Mouse (Mus musculus): ENCODE data around the gene Wdtc1.

The Wdtc1 gene

GRCm38 (mm10) chr4:133375812-133376577, 22.7 kb upstream of the Wdtc1 start:
- DNase-seq (ENCODE audit: low spot score), result no peak

- no peak for DNase-seq (ENCODE audit: low spot score)
Measured at GRCm38 (mm10) chr4:133374011-133374410, 20.7 kb upstream of the Wdtc1 start.

- DNase-seq (ENCODE audit: low spot score), result no peak
Measured at GRCm38 (mm10) chr4:133372278-133372665, 19.0 kb upstream of the Wdtc1 start.

- no peak for DNase-seq (ENCODE audit: low spot score)
Measured at GRCm38 (mm10) chr4:133371621-133372277, 18.5 kb upstream of the Wdtc1 start.

GRCm38 (mm10) chr4:133370298-133371274, 17.3 kb upstream of the Wdtc1 start:
- no peak for DNase-seq (ENCODE audit: low spot score)

- peak; percentile 90 for DNase-seq (ENCODE audit: low spot score)
Measured at GRCm38 (mm10) chr4:133369553-133370297, 16.4 kb upstream of the Wdtc1 start, which contains the start of gene Slc9a1. Gene Slc9a1, plus strand, starts transcription at chr4:133369706.

GRCm38 (mm10) chr4:133354641-133355040, 1.4 kb upstream of the Wdtc1 start:
- DNase-seq (ENCODE audit: low spot score), result no peak

GRCm38 (mm10) chr4:133352797-133353196, 484 bp downstream of the Wdtc1 start:
- DNase-seq (ENCODE audit: low spot score), result no peak

- no peak for DNase-seq (ENCODE audit: low spot score)
Measured at GRCm38 (mm10) chr4:133348051-133348775, 5.1 kb downstream of the Wdtc1 start.

GRCm38 (mm10) chr4:133347624-133348023, 5.7 kb downstream of the Wdtc1 start:
- no peak for DNase-seq (ENCODE audit: low spot score)

- no peak for DNase-seq (ENCODE audit: low spot score)
Measured at GRCm38 (mm10) chr4:133346577-133346976, 6.7 kb downstream of the Wdtc1 start.

GRCm38 (mm10) chr4:133345702-133346101, 7.6 kb downstream of the Wdtc1 start:
- no peak for DNase-seq (ENCODE audit: low spot score)

GRCm38 (mm10) chr4:133344112-133344511, 9.2 kb downstream of the Wdtc1 start:
- DNase-seq (ENCODE audit: low spot score), result peak; percentile 54

- DNase-seq (ENCODE audit: low spot score), result no peak
Measured at GRCm38 (mm10) chr4:133340217-133340616, 13.1 kb downstream of the Wdtc1 start.

- DNase-seq (ENCODE audit: low spot score), result peak; percentile 89
Measured at GRCm38 (mm10) chr4:133339148-133339749, 14.0 kb downstream of the Wdtc1 start.

GRCm38 (mm10) chr4:133338521-133339095, 14.7 kb downstream of the Wdtc1 start:
- DNase-seq (ENCODE audit: low spot score), result peak; percentile 37

- peak; percentile 51 for DNase-seq (ENCODE audit: low spot score)
Measured at GRCm38 (mm10) chr4:133337833-133338520, 15.3 kb downstream of the Wdtc1 start.

- no peak for DNase-seq (ENCODE audit: low spot score)
Measured at GRCm38 (mm10) chr4:133333306-133333705, 20.0 kb downstream of the Wdtc1 start.

- DNase-seq (ENCODE audit: low spot score), result no peak
Measured at GRCm38 (mm10) chr4:133330296-133330695, 23.0 kb downstream of the Wdtc1 start.
